24 mouse cellular contexts compared by ENCODE assay signal in the genomic region with DNA sequence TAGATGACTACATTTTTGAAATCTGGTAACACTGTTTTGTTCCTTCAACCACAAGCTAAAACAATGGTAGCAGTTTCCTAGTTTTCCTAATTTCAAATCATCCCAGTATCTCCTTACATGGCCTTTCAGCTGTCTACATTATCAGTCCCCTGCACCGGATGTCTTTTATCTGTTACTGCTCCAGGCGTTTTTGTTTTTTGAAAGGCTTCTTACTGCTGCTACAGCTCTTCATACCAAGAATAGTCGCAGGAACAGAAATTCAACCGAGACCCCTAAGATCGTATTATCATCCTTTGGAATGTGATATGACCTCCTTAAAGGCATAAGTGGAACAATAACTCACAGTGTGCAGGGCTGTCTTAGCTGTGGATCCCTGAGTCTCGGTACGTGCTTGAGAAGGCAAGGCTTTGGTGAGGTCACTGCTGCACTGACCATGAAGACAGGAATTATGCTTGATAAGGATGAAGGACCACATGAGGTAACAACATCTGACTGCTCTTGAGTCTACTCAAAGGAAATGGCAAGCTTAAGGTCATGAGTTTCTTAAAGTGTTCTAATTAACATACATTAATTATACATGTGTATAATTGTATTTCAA.
"Had no signal": no experiment of that assay in that cellular context is flagged by ENCODE, and none has a peak within 500 bp of the region (broad histone marks: within the 10 kb centered on the region; RNA-seq: fewer than 3 reads in every experiment).

No protein-coding gene starts in this region.

- H3K9me3 ChIP-seq: heart, embryonic 13.5 days; heart, embryonic 15.5 days; hindbrain, embryonic 13.5 days; hindbrain, embryonic 15.5 days; intestine, embryonic 15.5 days; limb, embryonic 10.5 days; limb, embryonic 12.5 days; liver, embryonic 13.5 days; liver, embryonic 15.5 days had no signal

- H3K4me2 ChIP-seq: heart, embryonic 11.5 days; heart, embryonic 13.5 days; heart, embryonic 15.5 days; hindbrain, embryonic 13.5 days; hindbrain, embryonic 15.5 days; intestine, embryonic 15.5 days; limb, embryonic 12.5 days; liver, embryonic 11.5 days; liver, embryonic 13.5 days; liver, embryonic 15.5 days had no signal

- H3K36me3 ChIP-seq: heart, embryonic 13.5 days; heart, embryonic 15.5 days; hindbrain, embryonic 13.5 days; hindbrain, embryonic 15.5 days; intestine, embryonic 15.5 days; limb, embryonic 10.5 days; limb, embryonic 12.5 days; liver, embryonic 13.5 days; liver, embryonic 15.5 days had no signal

- ATAC-seq: hindbrain, postnatal 0 days had no signal

- H3K4me3 ChIP-seq: heart, adult 2 months; heart, embryonic 13.5 days; heart, embryonic 15.5 days; hindbrain, embryonic 13.5 days; hindbrain, embryonic 15.5 days; intestine, embryonic 15.5 days; left cerebral cortex, adult 2 months; limb, embryonic 10.5 days; limb, embryonic 12.5 days; liver, embryonic 13.5 days; liver, embryonic 15.5 days had no signal

- H3K4me1 ChIP-seq: hindbrain, embryonic 13.5 days; hindbrain, embryonic 15.5 days; intestine, embryonic 15.5 days; limb, embryonic 10.5 days; limb, embryonic 12.5 days; liver, embryonic 13.5 days; liver, embryonic 15.5 days had no signal

- DNase-seq: gastrocnemius, postnatal 14 days; gastrocnemius, postnatal 36 days; heart, adult 11 months; heart, adult 2 months; heart, postnatal 14 days; heart, postnatal 36 days; kidney, adult 11 months; kidney, adult 2 months; kidney, adult 9 months; kidney, postnatal 14 days; liver; liver, embryonic 13.5 days had no signal

- H3K27ac ChIP-seq: heart, adult 2 months; heart, embryonic 13.5 days; heart, embryonic 15.5 days; hindbrain, embryonic 13.5 days; hindbrain, embryonic 15.5 days; hindbrain, postnatal 0 days; intestine, embryonic 15.5 days; left cerebral cortex, adult 2 months; limb, embryonic 10.5 days; limb, embryonic 12.5 days; liver, embryonic 13.5 days; liver, embryonic 15.5 days had no signal

- H3K27me3 ChIP-seq: heart, embryonic 13.5 days; heart, embryonic 15.5 days; hindbrain, embryonic 13.5 days; hindbrain, embryonic 15.5 days; intestine, embryonic 15.5 days; limb, embryonic 12.5 days; liver, embryonic 13.5 days; liver, embryonic 15.5 days had no signal

- H3K9ac ChIP-seq: heart, embryonic 13.5 days; heart, embryonic 15.5 days; hindbrain, embryonic 13.5 days; hindbrain, embryonic 15.5 days; intestine, embryonic 15.5 days; limb, embryonic 12.5 days; liver, embryonic 13.5 days; liver, embryonic 15.5 days had no signal
